Mouse (Mus musculus) heart, adult 9 months (tissue): Measurements from ENCODE around the gene Ankrd50.

Experiments used
- DNase-seq, 2 experiments: peaks; one replicate each; pipeline ENCODE4 v3.0.0; 2022; ENCODE audit warnings: low spot score in 2 of 2

The Ankrd50 gene

GRCm38 (mm10) chr3:38484191-38485106, at the start of gene Ankrd50:
Ankrd50 (minus strand) TSS chr3:38484844.
- peak; percentile 98 to 99 for DNase-seq

GRCm38 (mm10) chr3:38534245-38534644, 49.6 kb upstream of the Ankrd50 start:
- DNase-seq, result no peak

GRCm38 (mm10) chr3:38520426-38520825, 35.8 kb upstream of the Ankrd50 start:
- no peak for DNase-seq

GRCm38 (mm10) chr3:38519971-38520370, 35.3 kb upstream of the Ankrd50 start:
- DNase-seq, result no peak

GRCm38 (mm10) chr3:38503606-38504005, 19.0 kb upstream of the Ankrd50 start:
- DNase-seq, result no peak

GRCm38 (mm10) chr3:38502156-38502555, 17.5 kb upstream of the Ankrd50 start:
- no peak for DNase-seq

- DNase-seq, result no peak
These were observed 17.1 kb upstream of the Ankrd50 start for GRCm38 (mm10) chr3:38501739-38502138.

- no peak for DNase-seq
These were observed 16.7 kb upstream of the Ankrd50 start for GRCm38 (mm10) chr3:38501316-38501715.

GRCm38 (mm10) chr3:38498561-38498960, 13.9 kb upstream of the Ankrd50 start:
- DNase-seq, result no peak

- no peak for DNase-seq
These were observed 12.2 kb upstream of the Ankrd50 start for GRCm38 (mm10) chr3:38496795-38497385.

- no peak for DNase-seq
These were observed 7.1 kb upstream of the Ankrd50 start for GRCm38 (mm10) chr3:38491702-38492101.

GRCm38 (mm10) chr3:38491236-38491635, 6.6 kb upstream of the Ankrd50 start:
- DNase-seq, result no peak

GRCm38 (mm10) chr3:38490720-38491119, 6.1 kb upstream of the Ankrd50 start:
- DNase-seq, result no peak

GRCm38 (mm10) chr3:38485107-38485545, 482 bp upstream of the Ankrd50 start:
- DNase-seq, result no peak

GRCm38 (mm10) chr3:38483551-38483950, 1.1 kb downstream of the Ankrd50 start:
- DNase-seq, result no peak

GRCm38 (mm10) chr3:38482749-38483148, 1.9 kb downstream of the Ankrd50 start:
- no peak for DNase-seq

- DNase-seq, result no peak
These were observed 3.5 kb downstream of the Ankrd50 start for GRCm38 (mm10) chr3:38481106-38481505.

- no peak for DNase-seq
These were observed 6.7 kb downstream of the Ankrd50 start for GRCm38 (mm10) chr3:38477936-38478335.

GRCm38 (mm10) chr3:38475587-38475986, 9.1 kb downstream of the Ankrd50 start:
- DNase-seq, result no peak

GRCm38 (mm10) chr3:38473138-38473537, 11.5 kb downstream of the Ankrd50 start:
- DNase-seq, result no peak

- DNase-seq, result no peak
These were observed 13.1 kb downstream of the Ankrd50 start for GRCm38 (mm10) chr3:38471516-38471915.

GRCm38 (mm10) chr3:38468131-38468530, 16.5 kb downstream of the Ankrd50 start:
- no peak for DNase-seq

- DNase-seq, result no peak
These were observed 17.7 kb downstream of the Ankrd50 start for GRCm38 (mm10) chr3:38466880-38467405.
